In the genomic region with DNA sequence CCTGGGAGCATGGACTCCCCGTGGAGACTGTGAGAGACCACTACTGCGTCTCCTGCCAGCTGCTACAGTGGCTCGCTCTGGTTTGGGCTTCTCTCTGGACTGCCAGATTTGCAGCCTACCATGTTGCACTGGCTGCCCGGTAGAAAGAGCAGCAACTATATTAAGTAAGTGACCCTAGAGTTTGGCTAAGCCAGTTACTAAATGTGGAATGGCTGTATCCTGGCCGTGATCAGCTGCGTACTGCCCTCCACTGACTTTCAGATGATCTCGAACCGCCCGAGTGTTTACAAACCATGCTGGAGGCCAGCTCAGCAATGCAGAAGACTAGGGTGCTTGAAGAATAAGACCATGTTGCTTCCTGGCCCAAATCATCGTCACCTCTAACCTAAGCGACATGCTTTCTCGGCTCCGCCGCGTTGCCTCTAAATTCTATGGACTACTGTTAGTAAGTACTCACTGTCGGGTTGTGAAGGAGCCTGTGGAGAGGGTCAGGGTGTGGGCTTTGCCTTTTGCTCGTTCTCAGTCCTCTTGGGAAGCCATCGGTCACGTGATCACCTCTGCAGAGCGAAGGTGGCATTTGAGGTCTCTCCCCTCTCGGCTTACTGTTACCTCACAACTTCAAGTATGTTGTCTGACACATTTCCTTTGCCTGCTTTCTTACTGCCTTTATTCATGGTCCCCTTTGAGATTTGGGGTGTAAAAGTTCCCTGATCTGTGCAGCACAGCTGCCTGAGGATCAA, we compare ENCODE assay signal across 28 mouse cellular contexts. TPM values are rescaled to one million over a fixed set of nuclear protein-coding genes. Genes with fewer than 3 reads are reported as not detected.
A peak's percentile ranks its signal among the peaks of the same experiment; 100 is the strongest.
DNase-seq lines count a peak whose midpoint lies in the region; ATAC-seq and TF ChIP-seq lines count a peak whose summit lies in the region.
"Had no signal": no experiment of that assay in that cellular context is flagged by ENCODE, and none has a peak within 500 bp of the region (broad histone marks: within the 10 kb centered on the region; RNA-seq: fewer than 3 reads in every experiment).

No protein-coding gene starts in this region.

- no peaks in the 10 kb centered on the region for H3K79me2 ChIP-seq in C2C12 (ENCODE audit: control insufficient read depth, insufficient read depth)

- no peak overlapping the region for H3K4me3 ChIP-seq in C2C12 (ENCODE audit: insufficient read depth, poor library complexity, severe bottlenecking)
- no peak overlapping the region for H3K4me3 ChIP-seq in heart, embryonic 16.5 days (ENCODE audit: low read length)
- H3K4me3 ChIP-seq: embryonic facial prominence, embryonic 10.5 days; embryonic facial prominence, embryonic 15.5 days; forebrain, embryonic 13.5 days; hindbrain, embryonic 15.5 days; layer of hippocampus, adult 2 months; left cerebral cortex, adult 2 months; limb, embryonic 12.5 days; liver, embryonic 15.5 days; midbrain, embryonic 10.5 days; neural tube, embryonic 12.5 days had no signal

- no peak overlapping the region for H3ac ChIP-seq in C2C12 (ENCODE audit: control insufficient read depth, insufficient read length, low read depth)

- H3K4me2 ChIP-seq in heart, embryonic 16.5 days (ENCODE audit: low read depth, low read length), result no peak overlapping the region
- H3K4me2 ChIP-seq: embryonic facial prominence, embryonic 15.5 days; forebrain, embryonic 13.5 days; hindbrain, embryonic 15.5 days; limb, embryonic 12.5 days; liver, embryonic 15.5 days; lung, embryonic 14.5 days; neural tube, embryonic 12.5 days had no signal

- no peak for TF ChIP-seq CTCF in C2C12 (IDR thresholded peaks at IDR 0.05; ENCODE audit: control insufficient read depth, insufficient read depth, insufficient read length)

- DNase-seq in heart, adult 11 months, result peak; percentile 96
- DNase-seq in heart, postnatal 4 days, result no peak
- DNase-seq in R1 (ENCODE audit: low read depth, low spot score), result peak; percentile 18
- DNase-seq in frontal cortex, postnatal 36 days (ENCODE audit: low spot score in 2 of 2), result no peak
- no peak for DNase-seq in spleen, postnatal 14 days (ENCODE audit: low spot score in 2 of 2)
- DNase-seq in layer of hippocampus, adult 11-12 months (ENCODE audit: low spot score), result no peak
- DNase-seq: adrenal gland, postnatal 10 days; cerebellum, adult 8-10 months; cerebellum, postnatal 25 days; kidney, adult 11 months; kidney, postnatal 25 days; lung, embryonic 14.5 days; lung, postnatal 14 days; right cerebral cortex, postnatal 4 days had no signal

- no peaks in the 10 kb centered on the region for H3K9me3 ChIP-seq in heart, embryonic 16.5 days (replicated peaks; ENCODE audit: control insufficient read depth, low read length)
- H3K9me3 ChIP-seq: embryonic facial prominence, embryonic 10.5 days; embryonic facial prominence, embryonic 15.5 days; forebrain, embryonic 13.5 days; hindbrain, embryonic 15.5 days; limb, embryonic 12.5 days; liver, embryonic 15.5 days; midbrain, embryonic 10.5 days; neural tube, embryonic 12.5 days had no signal

- H3K27ac ChIP-seq in heart, embryonic 16.5 days (ENCODE audit: low read length), result no peak overlapping the region
- H3K27ac ChIP-seq: embryonic facial prominence, embryonic 10.5 days; embryonic facial prominence, embryonic 15.5 days; forebrain, embryonic 13.5 days; hindbrain, embryonic 15.5 days; layer of hippocampus, adult 2 months; left cerebral cortex, adult 2 months; limb, embryonic 12.5 days; liver, embryonic 15.5 days; midbrain, embryonic 10.5 days; neural tube, embryonic 12.5 days had no signal

- H3K36me3 ChIP-seq in C2C12 (ENCODE audit: control insufficient read depth, insufficient read depth), result no peaks in the 10 kb centered on the region
- H3K36me3 ChIP-seq in heart, embryonic 16.5 days (ENCODE audit: control insufficient read depth, insufficient read depth), result no peaks in the 10 kb centered on the region
- H3K36me3 ChIP-seq: embryonic facial prominence, embryonic 10.5 days; embryonic facial prominence, embryonic 15.5 days; hindbrain, embryonic 15.5 days; limb, embryonic 12.5 days; liver, embryonic 15.5 days; midbrain, embryonic 10.5 days; neural tube, embryonic 12.5 days had no signal

- ATAC-seq in heart, embryonic 16.5 days (replicated peaks; ENCODE audit: extremely low read depth, insufficient read depth, low FRiP score), result 0 out of 2 replicates have a peak, but pooled peaks have one; percentile 38
- ATAC-seq: forebrain, embryonic 13.5 days; inflammation-experienced regulatory T-cells, adult 6 months; midbrain, embryonic 16.5 days had no signal

- no peak overlapping the region for H3K9ac ChIP-seq in heart, embryonic 16.5 days (ENCODE audit: low read length)
- H3K9ac ChIP-seq: embryonic facial prominence, embryonic 15.5 days; forebrain, embryonic 13.5 days; hindbrain, embryonic 15.5 days; limb, embryonic 12.5 days; liver, embryonic 15.5 days; lung, embryonic 14.5 days; neural tube, embryonic 12.5 days had no signal

- peaks cover 5% of the 10 kb centered on the region; the same call in 1 of the 2 replicates for H3K4me1 ChIP-seq in heart, embryonic 16.5 days (ENCODE audit: control insufficient read depth, insufficient read depth, low read length)
- H3K4me1 ChIP-seq: embryonic facial prominence, embryonic 10.5 days; embryonic facial prominence, embryonic 15.5 days; forebrain, embryonic 13.5 days; hindbrain, embryonic 15.5 days; liver, embryonic 15.5 days; midbrain, embryonic 10.5 days; neural tube, embryonic 12.5 days had no signal

- peaks cover 4% of the 10 kb centered on the region for H3K27me3 ChIP-seq in C2C12 (ENCODE audit: control insufficient read depth, insufficient read depth, insufficient read length)
- H3K27me3 ChIP-seq in heart, embryonic 16.5 days (ENCODE audit: control insufficient read depth, insufficient read depth, low read length), result no peaks in the 10 kb centered on the region
- H3K27me3 ChIP-seq: embryonic facial prominence, embryonic 15.5 days; forebrain, embryonic 13.5 days; hindbrain, embryonic 15.5 days; limb, embryonic 12.5 days; liver, embryonic 15.5 days; neural tube, embryonic 12.5 days had no signal

- WGBS in heart, embryonic 16.5 days, result 67% methylated on average over 21 of the region's 21 CpGs

- H3K79me3 ChIP-seq in C2C12 (ENCODE audit: low read depth), result no peaks in the 10 kb centered on the region

TF ChIP-seq in C2C12, 6 proteins besides CTCF, POLR2A, EP300 and RAD21:
- TF ChIP-seq FOSL1 (IDR thresholded peaks at IDR 0.05; ENCODE audit: insufficient read depth, low read length, poor library complexity, severe bottlenecking) (no peak), USF1 (IDR thresholded peaks at IDR 0.05; ENCODE audit: low read depth) (peak; percentile 26)

RNA-seq across cellular contexts. Expression of a gene that starts 31.6 kb away (rescaled TPM):
- 10 to 100 TPM; 26.2 to 31.1 TPM for total RNA-seq in heart, postnatal 4 days (2021)
- polyA plus RNA-seq in C2C12 (2012; fragmentation: generic; extraction: Trizol), result 28.2 TPM
- 24.2 and 25.5 TPM in 2 replicates for polyA plus RNA-seq in heart, embryonic 16.5 days (2015; fragmentation: Nextera tagmentation; extraction: Ambion mirVana)

Comparison
In these comparisons a context has a peak if more than half of its experiments do, and no peak if none do; other contexts are left out.
1. DNase-seq: peak in heart, adult 11 months (single experiment) and R1 (single experiment); none in heart, postnatal 4 days (single experiment), frontal cortex, postnatal 36 days (0 of 2), spleen, postnatal 14 days (0 of 2) and layer of hippocampus, adult 11-12 months (single experiment).